Mouse (Mus musculus) adrenal gland, adult 2 months (tissue): ENCODE data around the gene Abracl. TPM values are rescaled to one million over a fixed set of nuclear protein-coding genes. Genes with fewer than 3 reads are reported as not detected.

Experiments used
- DNase-seq: peaks from one replicate; pipeline ENCODE4 v3.0.0; 2021
- long read RNA-seq: library from polyadenylated mRNA; stranded (forward); transcript quantifications from one replicate; pipeline ENCODE4 v2.0.0, GENCODE M21; 2021
- polyA plus RNA-seq: library from polyadenylated mRNA; depleted of rRNA; stranded (reverse); fragments of >200 nt; gene quantifications from 2 replicates; pipeline ENCODE4 v1.2.3, GENCODE M21; 2012; rRNA removed
- total RNA-seq, 2 experiments: library from RNA; stranded (reverse); gene quantifications; 2 replicates each; pipeline ENCODE4 v1.2.3; 2021

Gene Abracl
- total RNA-seq (10 to 100 TPM; 18.2 to 18.8 TPM), polyA plus RNA-seq (5.7 and 6.0 TPM in 2 replicates)
- long read RNA-seq, transcript Abracl-201 (3 exons, 846 nt) = major isoform, 7 of 11 reads
- long read RNA-seq, partial matches to known transcripts = 0 of 11 reads
- long read RNA-seq, other reads (novel, unspliced or antisense) = 2 of 11 reads

GRCm38 (mm10) chr10:18022741-18023347 lies at the start of gene Abracl:
TSS of gene Abracl (minus strand) at chr10:18023288.
- DNase-seq = peak; percentile 81

- no peak for DNase-seq
Measured at GRCm38 (mm10) chr10:18072871-18073270, 49.8 kb upstream of the Abracl start.

- DNase-seq = no peak
Measured at GRCm38 (mm10) chr10:18070616-18071015, 47.5 kb upstream of the Abracl start.

- DNase-seq = no peak
Measured at GRCm38 (mm10) chr10:18070144-18070543, 47.1 kb upstream of the Abracl start.

GRCm38 (mm10) chr10:18069576-18069975 lies 46.5 kb upstream of the Abracl start:
- DNase-seq = no peak

- DNase-seq = no peak
Measured at GRCm38 (mm10) chr10:18068880-18069279, 45.8 kb upstream of the Abracl start.

- no peak for DNase-seq
Measured at GRCm38 (mm10) chr10:18067761-18068446, 44.8 kb upstream of the Abracl start.

- no peak for DNase-seq
Measured at GRCm38 (mm10) chr10:18066031-18066439, 42.9 kb upstream of the Abracl start.

- no peak for DNase-seq
Measured at GRCm38 (mm10) chr10:18064606-18065228, 41.6 kb upstream of the Abracl start.

- DNase-seq = no peak
Measured at GRCm38 (mm10) chr10:18061533-18061932, 38.4 kb upstream of the Abracl start.

GRCm38 (mm10) chr10:18060778-18061177 lies 37.7 kb upstream of the Abracl start:
- DNase-seq = no peak

- peak; percentile 24 for DNase-seq
Measured at GRCm38 (mm10) chr10:18059807-18060206, 36.7 kb upstream of the Abracl start.

GRCm38 (mm10) chr10:18058681-18059338 lies 35.7 kb upstream of the Abracl start:
- DNase-seq = no peak

- peak; percentile 20 for DNase-seq
Measured at GRCm38 (mm10) chr10:18056391-18056745, 33.3 kb upstream of the Abracl start.

- peak; percentile 61 for DNase-seq
Measured at GRCm38 (mm10) chr10:18055696-18056390, 32.8 kb upstream of the Abracl start, which contains the start of gene Reps1. TSS of gene Reps1 (plus strand) at chr10:18055861.

- peak; percentile 91 for DNase-seq
Measured at GRCm38 (mm10) chr10:18055009-18055695, 32.1 kb upstream of the Abracl start.

GRCm38 (mm10) chr10:18047380-18048146 lies 24.5 kb upstream of the Abracl start:
- peak; percentile 43 for DNase-seq

- no peak for DNase-seq
Measured at GRCm38 (mm10) chr10:18046380-18046779, 23.3 kb upstream of the Abracl start.

GRCm38 (mm10) chr10:18036849-18037248 lies 13.8 kb upstream of the Abracl start:
- no peak for DNase-seq

GRCm38 (mm10) chr10:18034408-18034807 lies 11.3 kb upstream of the Abracl start:
- DNase-seq = no peak
